Comparison of ENCODE assay signal across 28 mouse cellular contexts in genomic region chr7:111800785-111801184, GRCm38 (mm10). TPM values are rescaled to one million over a fixed set of nuclear protein-coding genes. Genes with fewer than 3 reads are reported as not detected.
DNase-seq lines count a peak whose midpoint lies in the region; ATAC-seq and TF ChIP-seq lines count a peak whose summit lies in the region.
"Had no signal": no experiment of that assay in that cellular context is flagged by ENCODE, and none has a peak within 500 bp of the region (broad histone marks: within the 10 kb centered on the region; RNA-seq: fewer than 3 reads in every experiment).

No protein-coding gene starts in this region.

- no peaks in the 10 kb centered on the region for H3K9me3 ChIP-seq in liver, embryonic 11.5 days (ENCODE audit: control insufficient read depth, low read length)
- H3K9me3 ChIP-seq in liver, embryonic 12.5 days (replicated peaks): no peaks in the 10 kb centered on the region
- H3K9me3 ChIP-seq in lung, postnatal 0 days (ENCODE audit: low read length): no peaks in the 10 kb centered on the region
- H3K9me3 ChIP-seq: embryonic facial prominence, embryonic 12.5 days; forebrain, embryonic 13.5 days; heart, embryonic 15.5 days; hindbrain, embryonic 10.5 days; hindbrain, embryonic 13.5 days; intestine, embryonic 15.5 days had no signal

- no peaks in the 10 kb centered on the region for H3K4me1 ChIP-seq in liver, embryonic 11.5 days (replicated peaks; ENCODE audit: control insufficient read depth, insufficient read depth, low read length)
- H3K4me1 ChIP-seq in liver, embryonic 12.5 days: no peaks in the 10 kb centered on the region
- no peaks in the 10 kb centered on the region; the same call in 1 of the 2 replicates for H3K4me1 ChIP-seq in lung, postnatal 0 days (ENCODE audit: insufficient read depth, low read depth, low read length)
- peaks cover 8% of the 10 kb centered on the region for H3K4me1 ChIP-seq in lung, adult 2 months (ENCODE audit: control insufficient read depth, insufficient read depth, low read length)
- H3K4me1 ChIP-seq: embryonic facial prominence, embryonic 12.5 days; forebrain, embryonic 13.5 days; hindbrain, embryonic 10.5 days; hindbrain, embryonic 13.5 days; intestine, embryonic 15.5 days had no signal

- TF ChIP-seq EP300 in lung, postnatal 0 days (IDR thresholded peaks at IDR 0.05): no peak; the same call in 1 of the 2 replicates

- no peak overlapping the region for H3K27ac ChIP-seq in liver, embryonic 11.5 days (ENCODE audit: low read depth, low read length)
- H3K27ac ChIP-seq in liver, embryonic 12.5 days: no peak overlapping the region
- no peak overlapping the region for H3K27ac ChIP-seq in lung, postnatal 0 days (ENCODE audit: low read length)
- H3K27ac ChIP-seq: embryonic facial prominence, embryonic 12.5 days; forebrain, embryonic 13.5 days; gastrocnemius, adult 2 months; heart, embryonic 15.5 days; hindbrain, embryonic 10.5 days; hindbrain, embryonic 13.5 days; intestine, embryonic 15.5 days had no signal

- TF ChIP-seq CTCF in lung, postnatal 0 days (IDR thresholded peaks at IDR 0.05): no peak
- no peak for TF ChIP-seq CTCF in lung, adult 2 months (IDR thresholded peaks at IDR 0.05; ENCODE audit: insufficient read depth, low read length)

- H3K4me3 ChIP-seq in liver, embryonic 11.5 days (ENCODE audit: low read depth, low read length): no peak overlapping the region
- H3K4me3 ChIP-seq in liver, embryonic 12.5 days: no peak overlapping the region
- no peak overlapping the region for H3K4me3 ChIP-seq in lung, postnatal 0 days (ENCODE audit: low read depth, low read length)
- no peak overlapping the region for H3K4me3 ChIP-seq in lung, adult 2 months (replicated peaks; ENCODE audit: extremely low read depth, low read depth, low read length)
- H3K4me3 ChIP-seq: embryonic facial prominence, embryonic 12.5 days; erythroblast, embryonic 14.5 days; forebrain, embryonic 13.5 days; gastrocnemius, adult 2 months; heart, embryonic 15.5 days; hindbrain, embryonic 10.5 days; hindbrain, embryonic 13.5 days; intestine, embryonic 15.5 days had no signal

- no peaks in the 10 kb centered on the region for H3K36me3 ChIP-seq in liver, embryonic 11.5 days (ENCODE audit: control insufficient read depth, insufficient read depth, low read length)
- H3K36me3 ChIP-seq in liver, embryonic 12.5 days: no peaks in the 10 kb centered on the region
- H3K36me3 ChIP-seq in lung, postnatal 0 days (ENCODE audit: insufficient read depth, low read length): no peaks in the 10 kb centered on the region
- H3K36me3 ChIP-seq: embryonic facial prominence, embryonic 12.5 days; heart, embryonic 15.5 days; hindbrain, embryonic 10.5 days; hindbrain, embryonic 13.5 days; intestine, embryonic 15.5 days had no signal

- peak; percentile 74 for DNase-seq in heart, adult 11 months
- no peak for DNase-seq in heart, adult 8-10 months (ENCODE audit: low spot score)
- DNase-seq in liver, embryonic 11.5 days (ENCODE audit: low spot score): peak; percentile 23
- DNase-seq in lung, postnatal 0 days (ENCODE audit: low spot score): peak; percentile 64
- DNase-seq in lung, adult 2 months: no peak
- no peak for DNase-seq in c-Kit-positive CD71-positive TER-119-positive erythroid progenitor cells, embryonic 14.5 days (ENCODE audit: low spot score)
- DNase-seq: adrenal gland, adult 8-10 months; adrenal gland, postnatal 25 days; cerebellum, adult 18-20 months; cerebellum, adult 9-10 months; cerebellum, postnatal 14 days; forebrain, postnatal 0 days; gastrocnemius, adult 2 months; gastrocnemius, postnatal 14 days; heart, adult 18-20 months; heart, postnatal 10 days; heart, postnatal 36 days had no signal

- 58% methylated on average over 5 of the region's 5 CpGs for WGBS in liver, embryonic 11.5 days
- 43% methylated on average over 5 of the region's 5 CpGs for WGBS in liver, embryonic 12.5 days (ENCODE audit: insufficient replicate concordance)
- WGBS in lung, postnatal 0 days: 59% methylated on average over 5 of the region's 5 CpGs
- 54% methylated on average over 5 of the region's 5 CpGs for WGBS in lung, adult 2 months

- H3K4me2 ChIP-seq in liver, embryonic 11.5 days: no peak overlapping the region
- H3K4me2 ChIP-seq in liver, embryonic 12.5 days: no peak overlapping the region
- H3K4me2 ChIP-seq in lung, postnatal 0 days (replicated peaks; ENCODE audit: low read depth, low read length): no peak overlapping the region
- H3K4me2 ChIP-seq: embryonic facial prominence, embryonic 12.5 days; forebrain, embryonic 13.5 days; heart, embryonic 11.5 days; heart, embryonic 15.5 days; hindbrain, embryonic 13.5 days; intestine, embryonic 15.5 days had no signal

- no peak overlapping the region for H3K9ac ChIP-seq in liver, embryonic 11.5 days (ENCODE audit: low read depth, low read length)
- no peak overlapping the region for H3K9ac ChIP-seq in liver, embryonic 12.5 days
- no peak overlapping the region for H3K9ac ChIP-seq in lung, postnatal 0 days (replicated peaks; ENCODE audit: low read depth)
- H3K9ac ChIP-seq: embryonic facial prominence, embryonic 12.5 days; forebrain, embryonic 13.5 days; forebrain, postnatal 0 days; heart, embryonic 15.5 days; hindbrain, embryonic 13.5 days; intestine, embryonic 15.5 days had no signal

- no peaks in the 10 kb centered on the region for H3K27me3 ChIP-seq in liver, embryonic 11.5 days (replicated peaks; ENCODE audit: control insufficient read depth, insufficient read depth, low read length)
- no peaks in the 10 kb centered on the region for H3K27me3 ChIP-seq in liver, embryonic 12.5 days (replicated peaks)
- no peaks in the 10 kb centered on the region for H3K27me3 ChIP-seq in lung, postnatal 0 days (replicated peaks; ENCODE audit: insufficient read depth, low read length)
- H3K27me3 ChIP-seq: embryonic facial prominence, embryonic 12.5 days; forebrain, embryonic 13.5 days; heart, embryonic 15.5 days; hindbrain, embryonic 13.5 days; intestine, embryonic 15.5 days had no signal

- TF ChIP-seq POLR2A in lung, adult 2 months (IDR thresholded peaks at IDR 0.05; ENCODE audit: borderline replicate concordance, extremely low read depth, low read depth, low read length): no peak

- ATAC-seq in liver, embryonic 11.5 days (replicated peaks; ENCODE audit: low FRiP score): no peak
- ATAC-seq in liver, embryonic 12.5 days: no peak
- ATAC-seq in lung, postnatal 0 days: peak; percentile 80
- ATAC-seq: activated CD4-positive, CD25-positive, alpha-beta regulatory T cell, adult 4 months; forebrain, embryonic 13.5 days; forebrain, postnatal 0 days; hindbrain, embryonic 16.5 days; intestine, embryonic 15.5 days had no signal

RNA-seq across cellular contexts. Expression of gene Galnt18, which starts 21.0 kb away (rescaled TPM):
- 10 to 100 TPM in 2 of 4 experiments, 1 to 10 TPM in 2; 7.4 to 10.8 (median 9.5) TPM for total RNA-seq in heart, adult 8-10 months (2022)
- 2.7 and 3.1 TPM in 2 replicates for polyA plus RNA-seq in liver, embryonic 11.5 days (2014; fragmentation: Nextera tagmentation; extraction: Ambion mirVana)
- polyA plus RNA-seq in liver, embryonic 12.5 days (2016; fragmentation: Nextera tagmentation; extraction: Ambion mirVana): 1.9 and 2.1 TPM in 2 replicates
- 112 and 125 TPM in 2 replicates for polyA plus RNA-seq in lung, postnatal 0 days (2015; fragmentation: Nextera tagmentation; extraction: Ambion mirVana)
- polyA plus RNA-seq in lung, adult 2 months (2012; rRNA removed): 142 and 148 TPM in 2 replicates
- polyA plus RNA-seq: activated CD4-positive, CD25-positive, alpha-beta regulatory T cell, adult 4 months; erythroblast, embryonic 14.5 days had no signal

Comparison
In these comparisons a context has a peak if more than half of its experiments do, and no peak if none do; other contexts are left out.
1. DNase-seq: peak in heart, adult 11 months (single experiment), liver, embryonic 11.5 days (single experiment) and lung, postnatal 0 days (single experiment); none in heart, adult 8-10 months (single experiment), lung, adult 2 months (single experiment) and c-Kit-positive CD71-positive TER-119-positive erythroid progenitor cells, embryonic 14.5 days (single experiment).
2. RNA of gene Galnt18, which starts 21.0 kb away (polyA plus RNA-seq): 142 to 148 TPM in lung, adult 2 months and 112 to 125 TPM in lung, postnatal 0 days; 2.7 to 3.1 TPM in liver, embryonic 11.5 days and 1.9 to 2.1 TPM in liver, embryonic 12.5 days; every median in the first group is over 10 times any median in the second.